Mouse (Mus musculus): ENCODE results near the gene Nol4l. TPM values are rescaled to one million over a fixed set of nuclear protein-coding genes. Genes with fewer than 3 reads are reported as not detected.
"Not testable (repeated sequence)": the region's sequence is repeated elsewhere in the genome, so short reads cannot be mapped to it uniquely, and the experiment has no call there.

Gene Nol4l
- polyA plus RNA-seq, 1 experiment from 2014 or later, result 17.2 TPM

- no peak overlapping the region for H3K4me3 ChIP-seq
- peaks cover 60% of the 10 kb centered on the region for H3K4me1 ChIP-seq
- 82% methylated on average over 4 of the region's 4 CpGs for WGBS
- H3K27me3 ChIP-seq (ENCODE audit: low read depth, poor library complexity, severe bottlenecking), result peaks cover 32% of the 10 kb centered on the region
- no peaks in the 10 kb centered on the region for H3K36me3 ChIP-seq
- no peaks in the 10 kb centered on the region for H3K9me3 ChIP-seq (replicated peaks)
- DNase-seq (ENCODE audit: low spot score), result no peak
- H3K27ac ChIP-seq, result peak overlapping the region; percentile 72
Observed at GRCm38 (mm10) chr2:153495818-153496217, 34.0 kb downstream of the Nol4l start.

GRCm38 (mm10) chr2:153495391-153495790 is 34.4 kb downstream of the Nol4l start:
- not testable (repeated sequence) for H3K36me3 ChIP-seq; H3K27ac ChIP-seq; DNase-seq (ENCODE audit: low spot score); H3K9me3 ChIP-seq (replicated peaks); H3K4me3 ChIP-seq
- peaks cover 62% of the 10 kb centered on the region for H3K4me1 ChIP-seq
- WGBS, result 97% methylated on average over 4 of the region's 4 CpGs
- H3K27me3 ChIP-seq (ENCODE audit: low read depth, poor library complexity, severe bottlenecking), result peaks cover 37% of the 10 kb centered on the region

DNA sequence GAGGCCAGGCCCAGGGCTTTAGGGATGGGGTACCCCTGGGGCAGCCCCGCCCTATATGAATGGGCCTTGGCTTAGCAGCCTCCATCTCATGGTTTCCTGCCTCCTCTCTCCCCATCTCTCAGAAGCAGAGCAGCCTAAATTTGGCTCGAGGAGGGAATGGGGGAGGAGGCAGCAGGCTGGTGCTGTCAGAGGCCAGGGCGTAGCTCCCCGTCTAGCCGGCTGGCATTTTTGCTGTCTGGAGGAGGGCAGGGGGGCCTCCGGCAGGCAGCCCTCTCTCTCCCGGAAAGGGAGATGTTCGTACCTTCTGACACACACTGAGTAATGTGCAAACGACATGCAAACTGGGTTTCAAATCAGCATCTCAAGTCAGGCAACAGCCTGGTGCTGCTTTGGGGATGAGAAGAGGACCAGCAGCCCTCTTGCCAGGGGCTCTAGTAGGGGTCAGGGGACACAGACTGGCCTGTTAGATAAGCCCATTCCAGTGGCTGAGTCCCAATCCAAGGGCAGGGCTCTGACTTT is 35.4 kb downstream of the Nol4l start:
- H3K27me3 ChIP-seq (ENCODE audit: low read depth, poor library complexity, severe bottlenecking), result peaks cover 47% of the 10 kb centered on the region
- WGBS, result 10% methylated on average over 9 of the region's 9 CpGs

GRCm38 (mm10) chr2:153493781-153494292 is 35.9 kb downstream of the Nol4l start:
- WGBS, result 9% methylated on average over 6 of the region's 6 CpGs
- H3K36me3 ChIP-seq, result no peaks in the 10 kb centered on the region
- peak overlapping the region; percentile 22; the same call in 1 of the 2 replicates for H3K4me3 ChIP-seq
- H3K27me3 ChIP-seq (ENCODE audit: low read depth, poor library complexity, severe bottlenecking), result peaks cover 49% of the 10 kb centered on the region
- peak overlapping the region; percentile 74 for H3K27ac ChIP-seq
- peak; percentile 54 for DNase-seq (ENCODE audit: low spot score)
- no peaks in the 10 kb centered on the region for H3K9me3 ChIP-seq (replicated peaks)
- peaks cover 62% of the 10 kb centered on the region for H3K4me1 ChIP-seq

More for the DNA sequence above, 35.4 kb downstream of the Nol4l start:
- no peak for DNase-seq (ENCODE audit: low spot score)
- Histone ChIP-seq H3K36me3 (no peaks in the 10 kb centered on the region), H3K27ac (peak overlapping the region; percentile 74), H3K9me3 (replicated peaks) (no peaks in the 10 kb centered on the region), H3K4me3 (peak overlapping the region; percentile 22), H3K4me1 (peaks cover 62% of the 10 kb centered on the region)

GRCm38 (mm10) chr2:153493393-153493731 is 36.4 kb downstream of the Nol4l start:
- peaks cover 62% of the 10 kb centered on the region for H3K4me1 ChIP-seq
- peak overlapping the region; percentile 72 for H3K4me3 ChIP-seq
- no peaks in the 10 kb centered on the region for H3K9me3 ChIP-seq (replicated peaks)
- H3K27ac ChIP-seq, result peak overlapping the region; percentile 74
- peaks cover 52% of the 10 kb centered on the region for H3K27me3 ChIP-seq (ENCODE audit: low read depth, poor library complexity, severe bottlenecking)
- no peak for DNase-seq (ENCODE audit: low spot score)
- 31% methylated on average over 2 of the region's 2 CpGs for WGBS
- no peaks in the 10 kb centered on the region for H3K36me3 ChIP-seq

- H3K4me1 ChIP-seq, result peaks cover 62% of the 10 kb centered on the region
- H3K27me3 ChIP-seq (ENCODE audit: low read depth, poor library complexity, severe bottlenecking), result peaks cover 52% of the 10 kb centered on the region
- DNase-seq (ENCODE audit: low spot score), result peak; percentile 82
- no peaks in the 10 kb centered on the region for H3K9me3 ChIP-seq (replicated peaks)
- WGBS, result under 1% methylated on average over 60 of the region's 83 CpGs
- no peaks in the 10 kb centered on the region for H3K36me3 ChIP-seq
- H3K27ac ChIP-seq, result peak within 1 kb of the TSS; percentile 74
- peak within 1 kb of the TSS; percentile 72 for H3K4me3 ChIP-seq
Observed at GRCm38 (mm10) chr2:153492573-153493392, 37.0 kb downstream of the Nol4l start, which contains the start of gene 4930404H24Rik. TSS of gene 4930404H24Rik (plus strand) at chr2:153492790.

DNA sequence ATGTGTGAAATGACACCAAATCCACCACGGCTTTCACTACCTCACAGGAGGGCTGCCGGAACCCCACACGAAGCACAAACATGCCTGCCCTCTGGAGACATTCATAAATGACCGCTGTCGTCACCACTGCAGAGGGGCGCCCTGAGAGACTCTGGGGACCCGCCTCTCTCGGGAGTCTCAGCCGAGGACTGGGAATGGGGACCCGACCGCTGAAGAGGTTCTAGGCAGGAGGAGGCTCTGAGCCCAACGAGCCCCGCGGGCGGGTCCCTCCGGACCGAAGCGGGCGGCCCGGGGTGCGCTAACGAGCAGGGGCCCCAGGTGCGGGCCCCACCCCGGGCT is 37.6 kb downstream of the Nol4l start:
- Histone ChIP-seq H3K9me3 (replicated peaks) (no peaks in the 10 kb centered on the region), H3K4me1 (peaks cover 58% of the 10 kb centered on the region), H3K27ac (peak overlapping the region; percentile 74), H3K4me3 (peak overlapping the region; percentile 72), H3K27me3 (ENCODE audit: low read depth, poor library complexity, severe bottlenecking) (peaks cover 52% of the 10 kb centered on the region), H3K36me3 (no peaks in the 10 kb centered on the region)
- peak; percentile 58 for DNase-seq (ENCODE audit: low spot score)
- WGBS, result 2% methylated on average over 24 of the region's 24 CpGs

DNA sequence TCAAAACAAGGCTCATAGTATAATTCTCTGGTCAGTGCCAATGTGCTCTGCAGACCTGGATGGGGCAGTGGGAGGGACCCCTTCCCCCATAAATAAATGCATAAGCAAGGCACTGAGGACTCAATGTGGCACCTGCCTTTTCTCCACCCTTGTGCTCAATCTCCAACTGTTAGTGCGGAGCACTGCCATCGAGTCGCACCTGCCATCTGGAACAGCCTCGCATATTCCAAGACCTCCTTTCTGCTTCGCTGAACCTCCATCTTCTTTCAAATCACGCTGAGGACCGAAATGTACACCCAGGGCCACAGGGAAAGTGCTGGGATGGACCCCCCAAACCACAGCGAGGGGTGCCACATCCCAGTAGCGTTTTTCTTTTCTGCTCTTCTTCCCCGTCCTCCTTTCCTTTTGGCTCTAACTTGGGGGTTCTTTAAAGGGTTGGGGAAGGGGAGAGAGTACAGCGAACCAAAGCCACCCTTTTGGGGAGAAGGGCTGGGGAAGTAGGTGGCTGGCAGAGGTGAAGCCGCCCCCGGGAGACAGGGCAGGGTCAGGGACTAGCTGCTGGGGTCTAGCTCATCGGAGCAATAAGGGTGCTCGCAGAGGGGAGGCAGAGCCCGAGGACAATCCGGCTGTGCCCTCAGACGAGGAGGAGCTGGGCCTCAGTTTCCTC is 38.1 kb downstream of the Nol4l start:
- peak overlapping the region; percentile 72 for H3K4me3 ChIP-seq
- no peaks in the 10 kb centered on the region for H3K36me3 ChIP-seq
- H3K9me3 ChIP-seq (replicated peaks), result no peaks in the 10 kb centered on the region
- WGBS, result 9% methylated on average over 18 of the region's 18 CpGs
- peaks cover 52% of the 10 kb centered on the region for H3K27me3 ChIP-seq (ENCODE audit: low read depth, poor library complexity, severe bottlenecking)
- peak overlapping the region; percentile 74; the same call in 1 of the 2 replicates for H3K27ac ChIP-seq
- H3K4me1 ChIP-seq, result peaks cover 53% of the 10 kb centered on the region
- DNase-seq (ENCODE audit: low spot score), result no peak

GRCm38 (mm10) chr2:153490940-153491339 is 38.8 kb downstream of the Nol4l start:
- DNase-seq (ENCODE audit: low spot score), result no peak
- Histone ChIP-seq H3K4me3 (no peak overlapping the region), H3K27ac (no peak overlapping the region), H3K4me1 (peaks cover 46% of the 10 kb centered on the region), H3K9me3 (replicated peaks) (no peaks in the 10 kb centered on the region), H3K27me3 (ENCODE audit: low read depth, poor library complexity, severe bottlenecking) (peaks cover 52% of the 10 kb centered on the region), H3K36me3 (no peaks in the 10 kb centered on the region)
- 35% methylated on average over 5 of the region's 5 CpGs for WGBS

DNA sequence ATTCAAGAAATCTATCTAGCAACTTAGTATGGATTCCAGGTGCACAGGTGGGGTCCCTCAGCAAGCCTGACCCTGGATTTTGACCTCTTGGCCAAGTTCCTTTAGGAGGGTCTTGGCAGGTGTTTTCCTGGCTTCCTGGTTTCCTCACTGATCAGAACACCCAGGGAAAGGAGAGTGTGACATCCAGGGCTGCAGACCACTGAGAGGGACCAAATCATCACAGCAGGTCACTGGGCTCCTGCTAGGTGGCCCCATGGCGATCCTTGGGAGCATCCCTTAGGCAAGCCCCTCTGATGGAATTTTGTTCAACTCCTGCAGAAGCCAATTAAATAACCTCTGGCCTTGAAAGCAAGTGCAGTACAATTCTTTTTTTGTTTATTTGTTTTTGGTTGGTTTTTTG is 39.7 kb downstream of the Nol4l start:
- Histone ChIP-seq H3K4me3 (no peak overlapping the region), H3K27ac (no peak overlapping the region), H3K9me3 (replicated peaks) (no peaks in the 10 kb centered on the region), H3K36me3 (no peaks in the 10 kb centered on the region), H3K27me3 (ENCODE audit: low read depth, poor library complexity, severe bottlenecking) (peaks cover 55% of the 10 kb centered on the region), H3K4me1 (peaks cover 42% of the 10 kb centered on the region)
- whole genome bisulfite sequencing, result 77% methylated on average over 1 of the region's 1 CpGs
- no peak for DNase-seq (ENCODE audit: low spot score)

- 44% methylated on average over 4 of the region's 4 CpGs for WGBS
- H3K27ac ChIP-seq, result no peak overlapping the region
- H3K4me3 ChIP-seq, result no peak overlapping the region
Observed at GRCm38 (mm10) chr2:153484071-153484470, 45.7 kb downstream of the Nol4l start.

DNA sequence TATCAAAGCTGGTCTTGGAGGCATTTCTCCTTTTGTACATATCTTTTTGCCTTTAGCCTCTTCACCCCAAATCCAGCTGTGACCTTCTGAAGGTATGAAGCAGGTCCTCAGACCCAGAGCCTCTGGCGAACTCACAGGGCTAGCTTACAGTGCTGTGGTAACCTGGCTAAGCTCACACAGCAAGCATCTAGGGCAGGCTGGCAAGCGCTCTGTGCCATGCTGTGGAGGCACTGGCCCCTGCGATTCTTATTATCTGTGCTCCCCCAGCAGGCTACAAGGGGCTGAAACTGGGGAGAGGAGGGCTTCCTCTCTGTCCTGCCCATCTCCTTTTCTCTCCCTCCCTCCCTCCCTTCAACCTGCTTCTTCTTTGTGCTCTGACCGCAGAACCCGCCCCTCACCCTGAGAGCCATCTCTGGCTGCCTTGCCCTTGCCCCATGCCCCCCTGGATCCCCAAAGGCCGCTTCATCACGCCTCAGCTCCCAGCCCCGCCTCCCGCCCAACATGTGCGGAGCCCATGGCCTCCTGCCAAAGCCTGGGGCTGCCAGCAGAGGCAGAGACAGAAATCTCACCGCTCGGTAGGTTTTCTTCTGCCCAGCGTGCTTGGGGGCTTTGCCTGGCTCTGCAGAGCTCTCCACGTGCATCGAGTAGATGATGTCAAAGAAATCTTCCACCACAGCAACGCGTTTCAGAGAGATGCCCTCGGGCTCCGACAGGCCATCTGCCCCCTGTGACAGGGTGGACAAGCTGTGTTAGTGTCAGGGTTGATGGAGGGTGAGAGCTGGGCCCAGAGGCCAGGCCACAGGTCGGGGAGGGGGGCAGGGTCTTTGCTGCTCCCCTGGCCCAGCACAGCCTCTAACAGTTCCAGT is 46.4 kb downstream of the Nol4l start:
- no peak for DNase-seq (ENCODE audit: low spot score)
- no peaks in the 10 kb centered on the region for H3K9me3 ChIP-seq (replicated peaks)
- WGBS, result 18% methylated on average over 20 of the region's 20 CpGs
- H3K27ac ChIP-seq, result peak overlapping the region; percentile 46; the same call in 1 of the 2 replicates
- no peaks in the 10 kb centered on the region for H3K36me3 ChIP-seq
- H3K4me3 ChIP-seq, result no peak overlapping the region
- H3K4me1 ChIP-seq, result peaks cover 36% of the 10 kb centered on the region
- peaks cover 44% of the 10 kb centered on the region for H3K27me3 ChIP-seq (ENCODE audit: low read depth, poor library complexity, severe bottlenecking)

More at GRCm38 (mm10) chr2:153484071-153484470, 45.7 kb downstream of the Nol4l start:
- Histone ChIP-seq H3K36me3 (no peaks in the 10 kb centered on the region), H3K27me3 (ENCODE audit: low read depth, poor library complexity, severe bottlenecking) (peaks cover 48% of the 10 kb centered on the region), H3K4me1 (peaks cover 30% of the 10 kb centered on the region), H3K9me3 (replicated peaks) (no peaks in the 10 kb centered on the region)
- DNase-seq (ENCODE audit: low spot score), result no peak
